Mouse (Mus musculus) CH12.LX (cell line): ENCODE measurements around the gene Cers6. TPM values are rescaled to one million over a fixed set of nuclear protein-coding genes. Genes with fewer than 3 reads are reported as not detected.

Source experiments
- DNase-seq: peaks from one replicate; pipeline ENCODE4 v3.0.0-alpha.2; 2013; ENCODE audit errors: extremely low read depth
- H3K27ac ChIP-seq: 2 replicates; pipeline ENCODE4 v1.5.1; 2012; ENCODE audit warnings: low read depth, mild to moderate bottlenecking, control low read depth, moderate library complexity; ENCODE audit not compliant: insufficient read depth
- H3K27me3 ChIP-seq: replicated peaks from 2 replicates; pipeline ENCODE3; 2012; ENCODE audit warnings: inconsistent platforms
- H3K36me3 ChIP-seq, 2 experiments: replicated peaks in 1 of 2; 2 replicates each; pipeline versions ENCODE3 to v1.6.1; 2012; ENCODE audit warnings: inconsistent platforms in 1 of 2, low read length in 1 of 2, mild to moderate bottlenecking in 1 of 2, mixed read lengths in 1 of 2, moderate library complexity in 1 of 2; ENCODE audit not compliant: control insufficient read depth in 1 of 2, insufficient read depth in 1 of 2
- H3K4me1 ChIP-seq, 2 experiments: 2 replicates each; pipeline ENCODE4 v1.6.1; 2012; ENCODE audit warnings: inconsistent platforms in 1 of 2, moderate library complexity in 1 of 2; ENCODE audit not compliant: insufficient read depth in 2 of 2, control insufficient read depth in 1 of 2
- H3K4me2 ChIP-seq: 2 replicates; pipeline ENCODE4 v1.6.1; 2012; ENCODE audit warnings: low read depth, mild to moderate bottlenecking, control low read depth; ENCODE audit not compliant: poor library complexity, insufficient read depth, severe bottlenecking
- H3K4me3 ChIP-seq, 3 experiments: fragments of 150-350 bp in 1 of 3; sonication (generic) in 1 of 3; replicated peaks in 1 of 3; 2 replicates each; pipeline versions ENCODE3 to v1.5.1; 2011 to 2012; ENCODE audit warnings: low read depth in 2 of 3, low read length in 2 of 3, mild to moderate bottlenecking in 2 of 3, moderate library complexity in 2 of 3, control low read depth in 1 of 3, improper control_type of control experiment in 1 of 3, inconsistent platforms in 1 of 3, mixed read lengths in 1 of 3; ENCODE audit not compliant: poor library complexity in 1 of 3
- H3K79me2 ChIP-seq: replicated peaks from 2 replicates; pipeline ENCODE4 v1.6.1; 2012; ENCODE audit warnings: mild to moderate bottlenecking, moderate library complexity; ENCODE audit not compliant: control insufficient read depth, poor library complexity, insufficient read depth, severe bottlenecking; ENCODE audit errors: extremely low read depth
- H3K9ac ChIP-seq: 2 replicates; pipeline ENCODE4 v1.6.1; 2012; ENCODE audit warnings: low read depth, mild to moderate bottlenecking, control low read depth, moderate library complexity; ENCODE audit not compliant: insufficient read depth
- H3K9me3 ChIP-seq: replicated peaks from 2 replicates; pipeline ENCODE3; 2012; ENCODE audit warnings: low read length, inconsistent platforms, mixed read lengths
- BHLHE40 ChIP-seq: IDR thresholded peaks from 2 replicates; pipeline ENCODE4 v1.6.1; 2011; ENCODE audit warnings: mild to moderate bottlenecking, low read depth, low read length, improper control_type of control experiment
- CTCF ChIP-seq, 2 experiments: IDR thresholded peaks in 1 of 2; conservative IDR thresholded peaks in 1 of 2; 2 replicates each; pipeline ENCODE4 v1.5.1; 2011 to 2012; ENCODE audit warnings: low read depth in 2 of 2, low read length in 2 of 2, improper control_type of control experiment in 1 of 2, inconsistent platforms in 1 of 2, mild to moderate bottlenecking in 1 of 2, moderate library complexity in 1 of 2
- E2F4 ChIP-seq: IDR thresholded peaks from 2 replicates; pipeline ENCODE4 v1.6.1; 2011; ENCODE audit warnings: low read depth, low read length, improper control_type of control experiment; ENCODE audit not compliant: insufficient replicate concordance
- ELF1 ChIP-seq: IDR thresholded peaks from 2 replicates; pipeline ENCODE4 v1.6.1; 2014; ENCODE audit warnings: low read depth, mild to moderate bottlenecking, inconsistent platforms, low read length, improper control_type of control experiment
- EP300 ChIP-seq: IDR thresholded peaks from 2 replicates; pipeline ENCODE4 v1.6.1; 2011; ENCODE audit warnings: low read length, improper control_type of control experiment
- ETS1 ChIP-seq: conservative IDR thresholded peaks from 2 replicates; pipeline ENCODE4 v1.6.1; 2012; ENCODE audit warnings: low read depth, mild to moderate bottlenecking, inconsistent platforms, low read length, improper control_type of control experiment, moderate library complexity
- GABPA ChIP-seq: IDR thresholded peaks from 2 replicates; pipeline ENCODE4 v1.6.1; 2012; ENCODE audit warnings: low read depth, low read length, improper control_type of control experiment, inconsistent platforms; ENCODE audit not compliant: insufficient replicate concordance
- MAFK ChIP-seq: IDR thresholded peaks from 2 replicates; pipeline ENCODE4 v1.6.1; 2011; ENCODE audit warnings: low read length, improper control_type of control experiment; ENCODE audit not compliant: insufficient replicate concordance
- MAX ChIP-seq: IDR thresholded peaks from 2 replicates; pipeline ENCODE4 v1.6.1; 2011; ENCODE audit warnings: low read length, improper control_type of control experiment
- MXI1 ChIP-seq: IDR thresholded peaks from 2 replicates; pipeline ENCODE4 v1.6.1; 2011; ENCODE audit warnings: mild to moderate bottlenecking, low read depth, low read length, improper control_type of control experiment
- NELFE ChIP-seq: IDR thresholded peaks from 2 replicates; pipeline ENCODE4 v1.6.1; 2011; ENCODE audit warnings: low read depth, low read length, improper control_type of control experiment
- NRF1 ChIP-seq: IDR thresholded peaks from 2 replicates; pipeline ENCODE4 v1.6.1; 2014; ENCODE audit warnings: low read depth, mild to moderate bottlenecking, inconsistent platforms, low read length, improper control_type of control experiment, moderate library complexity
- POLR2A ChIP-seq: IDR thresholded peaks from 2 replicates; pipeline ENCODE4 v1.6.1; 2011; ENCODE audit warnings: low read depth, mild to moderate bottlenecking, improper control_type of control experiment, low read length
- SIN3A ChIP-seq: IDR thresholded peaks from 2 replicates; pipeline ENCODE4 v1.6.1; 2012; ENCODE audit warnings: low read length, improper control_type of control experiment, inconsistent platforms
- TCF12 ChIP-seq: IDR thresholded peaks from 2 replicates; pipeline ENCODE4 v1.6.1; 2014; ENCODE audit warnings: low read depth, mild to moderate bottlenecking, inconsistent platforms, low read length, improper control_type of control experiment
- UBTF ChIP-seq: IDR thresholded peaks from 2 replicates; pipeline ENCODE4 v1.6.1; 2012; ENCODE audit warnings: low read depth, mild to moderate bottlenecking, inconsistent platforms, low read length, improper control_type of control experiment, moderate library complexity
- USF1 ChIP-seq: IDR thresholded peaks from 2 replicates; pipeline ENCODE4 v1.6.1; 2014; ENCODE audit warnings: low read depth, mild to moderate bottlenecking, inconsistent platforms, low read length, improper control_type of control experiment
- ZKSCAN1 ChIP-seq: IDR thresholded peaks from 2 replicates; pipeline ENCODE4 v1.6.1; 2012; ENCODE audit warnings: low read depth, inconsistent platforms, low read length, improper control_type of control experiment, borderline replicate concordance
- dilution Hi-C: fragments of 300-500 bp; cut with MboI; formaldehyde crosslinking; loops from 2 replicates; pipeline ENCODE4 v1.14.3; 2020; ENCODE audit warnings: low sequenced_read_pairs; ENCODE audit not compliant: extremely low pct_unique_long_range_greater_than_20kb, extremely low pct_ligation_motif_present
- in situ Hi-C: fragments of 300-500 bp; cut with MboI; formaldehyde crosslinking; loops from 3 replicates; pipeline ENCODE4 v1.14.3; 2019; ENCODE audit warnings: low sequenced_read_pairs, low pct_ligation_motif_present, low pct_unique_long_range_greater_than_20kb, mixed read lengths
- polyA plus RNA-seq: library from polyadenylated mRNA; unstranded; fragments of >175 nt; gene quantifications from 2 replicates; pipeline ENCODE4 v1.2.1, GENCODE M21; 2012; ENCODE audit warnings: low read depth; ENCODE audit not compliant: insufficient read length
- total RNA-seq, 2 experiments: library from RNA; depleted of rRNA; stranded (reverse); fragments of 300-350 nt in 1 of 2; fragments of >200 nt in 1 of 2; gene quantifications; 2 replicates each; pipeline ENCODE4 v1.2.3; 2012 to 2014

Gene Cers6
- total and polyA plus RNA-seq, 3 experiments: not detected

DNA sequence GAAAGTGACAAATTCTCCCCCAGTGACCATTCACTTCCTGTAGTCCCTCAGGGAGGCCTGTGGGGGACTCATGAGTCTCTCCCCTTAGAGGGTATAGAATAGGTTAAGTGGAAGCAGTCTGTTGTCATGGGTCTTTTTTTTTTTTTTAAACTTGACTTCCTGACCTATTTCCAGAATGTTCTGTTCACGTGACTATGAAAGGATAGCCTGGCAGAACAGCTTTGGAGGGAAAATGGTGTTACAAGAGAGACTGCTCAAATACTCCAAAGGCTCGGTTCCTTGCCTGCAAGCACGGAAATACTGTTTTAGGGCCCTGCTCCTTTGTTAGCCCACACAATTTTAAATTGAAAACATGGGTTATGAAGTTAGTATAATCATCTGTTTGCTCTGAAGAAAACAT lies 121.7 kb downstream of the Cers6 start:
- no peaks in the 10 kb centered on the region for H3K79me2 ChIP-seq
- H3K9me3 ChIP-seq: peaks cover 54% of the 10 kb centered on the region
- dilution Hi-C loops (no loop called here), in situ Hi-C loops (no loop called here)
- H3K27me3 ChIP-seq: no peaks in the 10 kb centered on the region
- H3K4me3 ChIP-seq: no peak overlapping the region
- TF ChIP-seq GABPA: no peak
- TF ChIP-seq ZKSCAN1: no peak
- TF ChIP-seq MAFK: no peak
- TF ChIP-seq MXI1: no peak
- TF ChIP-seq EP300: no peak
- TF ChIP-seq BHLHE40: no peak
- DNase-seq: no peak
- H3K27ac ChIP-seq: no peak overlapping the region
- no peak overlapping the region for H3K4me2 ChIP-seq
- no peaks in the 10 kb centered on the region for H3K36me3 ChIP-seq
- no peak overlapping the region for H3K9ac ChIP-seq
- H3K4me1 ChIP-seq: no peaks in the 10 kb centered on the region

DNA sequence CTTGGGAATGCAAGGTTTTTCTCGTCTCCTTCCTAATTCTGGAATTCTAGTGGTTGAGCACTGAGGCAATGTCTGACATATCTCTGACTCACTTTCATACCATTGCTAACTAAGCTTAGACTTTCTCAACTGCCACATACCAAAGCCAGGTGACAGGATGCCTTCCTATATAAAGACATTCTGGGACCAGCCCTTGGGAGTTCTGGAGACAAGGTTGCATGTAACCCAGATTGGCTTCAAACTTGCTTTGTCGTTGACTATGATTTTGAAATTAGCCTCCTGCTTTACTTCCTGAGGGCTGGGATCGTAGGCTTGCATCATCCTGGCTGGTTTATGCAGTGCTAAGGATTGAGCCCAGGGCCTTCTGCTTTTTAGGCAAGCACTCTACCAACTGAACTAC lies 122.2 kb downstream of the Cers6 start:
- H3K9me3 ChIP-seq: peaks cover 52% of the 10 kb centered on the region
- in situ Hi-C loops: no loop called here
- H3K27ac ChIP-seq: no peak overlapping the region
- H3K79me2 ChIP-seq: no peaks in the 10 kb centered on the region
- DNase-seq: no peak
- H3K4me1 ChIP-seq: no peaks in the 10 kb centered on the region
- TF ChIP-seq BHLHE40 (no peak), NELFE (no peak), UBTF (no peak), CTCF (conservative IDR thresholded peaks at IDR 0.05 in 1 of 2, IDR thresholded peaks at IDR 0.05 in 1 of 2; ENCODE audit: low read depth in 2 of 2, low read length in 2 of 2) (no peak), NRF1 (no peak), E2F4 (no peak), ZKSCAN1 (no peak)
- TF ChIP-seq, all 38 proteins: peak for 0
- no peaks in the 10 kb centered on the region for H3K27me3 ChIP-seq
- no peak overlapping the region for H3K4me3 ChIP-seq
- dilution Hi-C loops: no loop called here
- H3K36me3 ChIP-seq: no peaks in the 10 kb centered on the region
- no peak overlapping the region for H3K9ac ChIP-seq
- no peak overlapping the region for H3K4me2 ChIP-seq

DNA sequence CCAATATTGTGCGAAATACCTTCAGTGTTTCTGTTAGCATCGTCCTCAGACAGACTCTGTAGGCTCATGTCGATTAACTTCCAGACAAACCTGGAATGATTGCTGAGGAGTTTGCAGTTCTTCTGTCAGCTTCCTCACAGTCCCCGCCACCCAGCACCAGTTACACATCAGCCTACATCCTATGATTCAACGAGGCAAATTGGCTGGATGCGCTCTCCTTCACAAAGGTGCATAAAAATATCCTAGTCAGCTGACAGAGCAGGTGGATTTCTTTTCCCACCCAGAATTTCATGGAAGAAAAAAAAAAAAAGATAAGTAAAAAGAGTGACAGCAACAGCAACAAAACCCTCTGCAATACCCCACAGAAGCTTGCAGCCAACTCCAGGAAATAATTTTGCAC lies 127.9 kb downstream of the Cers6 start:
- no peak for DNase-seq
- in situ Hi-C loops: no loop called here
- no peak overlapping the region for H3K4me3 ChIP-seq
- H3K4me2 ChIP-seq: no peak overlapping the region
- dilution Hi-C loops: no loop called here
- H3K9ac ChIP-seq: no peak overlapping the region
- H3K27me3 ChIP-seq: no peaks in the 10 kb centered on the region
- no peaks in the 10 kb centered on the region for H3K36me3 ChIP-seq
- H3K4me1 ChIP-seq: no peaks in the 10 kb centered on the region
- H3K79me2 ChIP-seq: no peaks in the 10 kb centered on the region
- TF ChIP-seq TCF12 (no peak), ETS1 (no peak), SIN3A (no peak), ELF1 (no peak), USF1 (no peak), POLR2A (no peak), MAX (no peak)
- peaks cover 32% of the 10 kb centered on the region for H3K9me3 ChIP-seq
- no peak overlapping the region for H3K27ac ChIP-seq
